ENCODE assay signal across 8 mouse cellular contexts in the genomic region with DNA sequence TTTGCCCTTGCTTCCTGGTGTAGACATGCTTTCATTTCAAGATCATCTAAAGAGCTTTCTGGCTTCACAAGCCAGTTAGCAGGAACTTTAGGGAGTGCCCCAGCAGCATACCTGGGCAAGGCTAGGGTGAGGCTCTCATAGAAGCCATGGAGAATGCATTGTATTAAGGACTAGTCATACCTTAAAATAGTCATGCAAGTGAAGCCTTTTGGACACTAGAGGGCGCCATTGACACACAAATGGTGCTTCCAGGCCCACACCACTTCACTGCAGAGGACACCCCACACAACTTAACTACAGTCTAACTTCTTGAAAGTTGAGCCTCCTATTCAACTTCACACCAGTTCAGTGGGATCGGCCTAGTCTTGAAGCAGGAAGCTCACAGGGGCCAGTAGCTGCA. TPM values are rescaled to one million over a fixed set of nuclear protein-coding genes. Genes with fewer than 3 reads are reported as not detected.
A peak's percentile ranks its signal among the peaks of the same experiment; 100 is the strongest.
DNase-seq lines count a peak whose midpoint lies in the region; ATAC-seq and TF ChIP-seq lines count a peak whose summit lies in the region.

No protein-coding gene starts in this region.

- no peak overlapping the region for H3K4me2 ChIP-seq in hindbrain, embryonic 12.5 days (replicated peaks)
- H3K4me2 ChIP-seq in lung, postnatal 0 days (replicated peaks; ENCODE audit: low read depth, low read length), result no peak overlapping the region

- ATAC-seq in Patski, result peak; percentile 45
- ATAC-seq in hindbrain, embryonic 12.5 days (ENCODE audit: low FRiP score), result peak; percentile 73
- peak; percentile 91 for ATAC-seq in lung, postnatal 0 days

- H3K9ac ChIP-seq in hindbrain, embryonic 12.5 days, result no peak overlapping the region
- H3K9ac ChIP-seq in lung, postnatal 0 days (replicated peaks; ENCODE audit: low read depth), result no peak overlapping the region

- 0 out of 2 replicates have a peak, but pooled peaks cover 3% of the 10 kb centered on the region for H3K9me3 ChIP-seq in hindbrain, embryonic 12.5 days (replicated peaks)
- no peaks in the 10 kb centered on the region for H3K9me3 ChIP-seq in lung, postnatal 0 days (ENCODE audit: low read length)

- TF ChIP-seq CTCF in Patski (IDR thresholded peaks at IDR 0.05), result peak; percentile 88
- peak; percentile 93 for TF ChIP-seq CTCF in lung, postnatal 0 days (IDR thresholded peaks at IDR 0.05)

- peaks cover 1% of the 10 kb centered on the region; the same call in 1 of the 2 replicates for H3K4me1 ChIP-seq in hindbrain, embryonic 12.5 days
- peaks cover 11% of the 10 kb centered on the region; the same call in 1 of the 2 replicates for H3K4me1 ChIP-seq in lung, postnatal 0 days (ENCODE audit: insufficient read depth, low read depth, low read length)

- H3K36me3 ChIP-seq in hindbrain, embryonic 12.5 days, result no peaks in the 10 kb centered on the region
- no peaks in the 10 kb centered on the region for H3K36me3 ChIP-seq in lung, postnatal 0 days (ENCODE audit: insufficient read depth, low read length)

- in situ Hi-C loops in Patski (cut with MboI; ENCODE audit: low pct_unique_long_range_greater_than_20kb), result loop anchor here (10.0 kb wide), 5 partner anchors 49 to 371 kb away; a partner anchor contains a TSS

- DNase-seq in Patski (ENCODE audit: low read depth, low spot score), result no peak
- peak; percentile 59 for DNase-seq in cerebellum, adult 9-11 months
- peak; percentile 55 to 77 for DNase-seq in frontal cortex, postnatal 10 days (ENCODE audit: low spot score in 2 of 2)
- peak; percentile 81 to 84 for DNase-seq in layer of hippocampus, postnatal 10 days (ENCODE audit: low spot score in 2 of 2)
- peak; percentile 97 for DNase-seq in lung, postnatal 0 days (ENCODE audit: low spot score)
- peak; percentile 87 for DNase-seq in retina, postnatal 1 day
- peak; percentile 87 for DNase-seq in thymus, postnatal 4 days

- CTCF ChIA-PET in Patski (lab: Charles Lee), result interaction anchor here (0.6 to 1.3 kb wide), 14 partner anchors 17 to 356 kb away, joined by 3 to 5 read pairs (median 3); no protein-coding TSS in a partner anchor

- no peak overlapping the region for H3K27ac ChIP-seq in hindbrain, embryonic 12.5 days
- peak overlapping the region; percentile 89 for H3K27ac ChIP-seq in lung, postnatal 0 days (ENCODE audit: low read length)

- H3K27me3 ChIP-seq in Patski, result no peaks in the 10 kb centered on the region
- H3K27me3 ChIP-seq in hindbrain, embryonic 12.5 days, result no peaks in the 10 kb centered on the region; the same call in 1 of the 2 replicates
- H3K27me3 ChIP-seq in lung, postnatal 0 days (replicated peaks; ENCODE audit: insufficient read depth, low read length), result no peaks in the 10 kb centered on the region

- POLR2A ChIA-PET in Patski (lab: Charles Lee), result no interaction called here

- TF ChIP-seq EP300 in lung, postnatal 0 days (IDR thresholded peaks at IDR 0.05), result peak; percentile 90

- no peak overlapping the region for H3K4me3 ChIP-seq in hindbrain, embryonic 12.5 days
- H3K4me3 ChIP-seq in lung, postnatal 0 days (ENCODE audit: low read depth, low read length), result no peak overlapping the region

- 8% methylated on average over 2 of the region's 2 CpGs for WGBS in hindbrain, embryonic 12.5 days
- 2% methylated on average over 2 of the region's 2 CpGs for WGBS in lung, postnatal 0 days

RNA-seq across cellular contexts. Expression of a gene that starts 27.5 kb away (rescaled TPM):
- polyA plus RNA-seq in Patski (2021), result 100 TPM
- polyA plus RNA-seq in hindbrain, embryonic 12.5 days (2016; fragmentation: Nextera tagmentation; extraction: Ambion mirVana), result 144 and 147 TPM in 2 replicates
- 10 to 100 TPM; 60.9 to 67.9 TPM for total RNA-seq in layer of hippocampus, postnatal 10 days (2021)
- polyA plus RNA-seq in lung, postnatal 0 days (2015; fragmentation: Nextera tagmentation; extraction: Ambion mirVana), result 88.6 and 95.6 TPM in 2 replicates
